Mouse (Mus musculus) C2C12 (cell line): ENCODE results near the gene Higd1c. TPM values are rescaled to one million over a fixed set of nuclear protein-coding genes. Genes with fewer than 3 reads are reported as not detected.

ENCODE experiments used
- H3K27me3 ChIP-seq: one replicate; pipeline ENCODE4 v1.6.1; 2011; ENCODE audit not compliant: control insufficient read depth, insufficient read depth, insufficient read length
- H3K36me3 ChIP-seq: one replicate; pipeline ENCODE4 v1.6.1; 2011; ENCODE audit not compliant: control insufficient read depth, insufficient read depth
- H3K4me3 ChIP-seq: one replicate; pipeline ENCODE4 v1.5.1; 2011; ENCODE audit warnings: mild to moderate bottlenecking, control low read depth; ENCODE audit not compliant: poor library complexity, insufficient read depth, severe bottlenecking
- H3K79me2 ChIP-seq: one replicate; pipeline ENCODE4 v1.6.1; 2011; ENCODE audit not compliant: control insufficient read depth, insufficient read depth
- H3K79me3 ChIP-seq: one replicate; pipeline ENCODE4 v1.6.1; 2011; ENCODE audit warnings: low read depth, control low read depth
- H3ac ChIP-seq: one replicate; pipeline ENCODE3; 2011; ENCODE audit warnings: low read depth; ENCODE audit not compliant: control insufficient read depth, insufficient read length
- CEBPB ChIP-seq: IDR thresholded peaks from one replicate; pipeline ENCODE4 v1.6.1; 2011; ENCODE audit warnings: low read depth, mild to moderate bottlenecking, control low read depth, moderate library complexity
- CTCF ChIP-seq: IDR thresholded peaks from one replicate; pipeline ENCODE4 v1.5.1; 2011; ENCODE audit not compliant: control insufficient read depth, insufficient read depth, insufficient read length
- FOSL1 ChIP-seq: IDR thresholded peaks from one replicate; pipeline ENCODE4 v1.8.0; 2011; ENCODE audit warnings: mild to moderate bottlenecking, low read length; ENCODE audit not compliant: poor library complexity, insufficient read depth, severe bottlenecking
- MAX ChIP-seq: IDR thresholded peaks from one replicate; pipeline ENCODE4 v1.6.1; 2011; ENCODE audit warnings: mild to moderate bottlenecking, control low read depth
- MYOD1 ChIP-seq: IDR thresholded peaks from one replicate; pipeline ENCODE4 v1.6.1; 2011; ENCODE audit warnings: low read depth; ENCODE audit not compliant: control insufficient read depth, insufficient read length
- MYOG ChIP-seq: IDR thresholded peaks from one replicate; pipeline ENCODE4 v1.6.1; 2011; ENCODE audit not compliant: control insufficient read depth, insufficient read length; ENCODE audit errors: extremely low read depth
- USF1 ChIP-seq: IDR thresholded peaks from one replicate; pipeline ENCODE4 v1.6.1; 2011; ENCODE audit warnings: low read depth, mild to moderate bottlenecking, control low read depth, moderate library complexity
- polyA plus RNA-seq: library from polyadenylated mRNA; unstranded; fragments of >200 nt; fragmentation: generic; extraction: Trizol; gene quantifications from one replicate; pipeline ENCODE4 v1.2.1, GENCODE M21; 2012; ENCODE audit warnings: missing spikeins

Gene Higd1c
- polyA plus RNA-seq, 1 experiment: not detected

DNA sequence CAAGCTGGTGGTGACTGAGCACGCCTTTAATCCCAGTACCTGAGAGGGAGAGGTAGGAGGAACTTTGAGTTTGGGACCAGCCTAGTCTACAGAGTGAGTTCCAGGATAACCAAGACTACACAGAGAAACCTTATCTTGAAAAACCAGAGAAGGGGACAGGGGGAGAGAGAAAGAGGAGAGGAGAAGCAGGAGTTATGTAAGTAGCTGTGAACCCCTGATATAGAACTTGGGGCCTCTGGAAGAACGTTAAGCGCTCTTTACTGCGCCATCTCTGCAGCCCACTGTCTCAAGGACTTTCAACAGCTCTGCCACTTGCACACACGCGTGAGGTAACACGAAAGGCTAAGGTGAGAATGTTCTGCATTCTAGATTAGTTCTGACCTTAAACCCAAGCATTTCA lies 27.3 kb downstream of the Higd1c start:
- TF ChIP-seq MYOD1: no peak
- no peak for TF ChIP-seq USF1
- TF ChIP-seq MYOG: no peak
- no peak for TF ChIP-seq FOSL1
- TF ChIP-seq CTCF: no peak
- TF ChIP-seq MAX: no peak
- no peak for TF ChIP-seq CEBPB
- no peak overlapping the region for H3ac ChIP-seq

DNA sequence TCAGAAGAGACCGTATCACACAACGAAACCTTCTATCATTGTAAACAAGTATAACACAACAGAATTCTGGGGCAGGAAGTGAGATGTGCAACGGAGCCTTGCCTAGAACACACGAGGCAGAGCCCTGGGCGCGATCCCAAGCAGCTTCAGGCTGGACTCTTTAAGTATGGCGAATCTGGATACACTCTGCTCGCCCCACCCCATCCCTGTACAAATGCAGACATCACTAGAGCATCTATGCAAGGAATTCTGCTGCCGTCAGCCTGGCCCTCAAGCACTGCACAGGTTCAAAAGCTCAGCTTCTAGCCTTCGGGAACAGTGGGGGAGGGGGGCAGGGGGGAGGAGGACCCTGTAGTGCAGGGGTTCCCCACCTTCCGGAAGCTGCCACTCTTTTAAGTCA lies 28.7 kb downstream of the Higd1c start:
- Histone ChIP-seq H3K36me3 (peaks cover 35% of the 10 kb centered on the region), H3ac (no peak overlapping the region), H3K79me3 (no peaks in the 10 kb centered on the region), H3K27me3 (no peaks in the 10 kb centered on the region), H3K4me3 (no peak overlapping the region), H3K79me2 (no peaks in the 10 kb centered on the region)
- TF ChIP-seq CTCF (no peak), CEBPB (no peak), MAX (no peak), USF1 (no peak), MYOG (no peak), MYOD1 (no peak), FOSL1 (no peak)

More for the DNA sequence above, 27.3 kb downstream of the Higd1c start:
- Histone ChIP-seq H3K36me3 (peaks cover 24% of the 10 kb centered on the region), H3K4me3 (no peak overlapping the region), H3K79me3 (no peaks in the 10 kb centered on the region), H3K79me2 (no peaks in the 10 kb centered on the region), H3K27me3 (no peaks in the 10 kb centered on the region)

DNA sequence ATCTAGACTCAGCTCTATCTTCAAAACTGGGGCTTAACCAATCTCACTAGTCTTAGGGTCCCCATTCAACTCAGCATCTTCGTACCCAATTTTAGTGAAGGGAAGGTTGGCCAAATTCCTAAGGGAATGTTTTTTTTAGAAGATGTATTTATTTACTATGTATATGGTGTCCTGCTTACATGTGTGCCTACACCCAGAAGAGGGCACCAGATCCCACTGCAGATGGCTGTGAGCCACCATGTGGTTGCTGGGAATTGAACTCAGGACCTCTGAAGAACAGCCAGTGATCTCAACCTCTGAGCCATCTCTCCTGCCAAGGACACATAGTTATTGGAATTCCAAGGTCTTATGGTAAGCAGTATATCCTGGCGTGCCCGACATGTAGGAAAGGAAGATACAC lies 31.2 kb downstream of the Higd1c start:
- no peaks in the 10 kb centered on the region for H3K79me3 ChIP-seq
- H3K36me3 ChIP-seq: peaks cover 61% of the 10 kb centered on the region
- no peaks in the 10 kb centered on the region for H3K79me2 ChIP-seq
- H3K4me3 ChIP-seq: no peak overlapping the region
- TF ChIP-seq CEBPB: no peak
- TF ChIP-seq MAX: no peak
- TF ChIP-seq CTCF: no peak
- no peak for TF ChIP-seq MYOG
- TF ChIP-seq USF1: no peak
- TF ChIP-seq MYOD1: no peak
- TF ChIP-seq FOSL1: no peak
- H3K27me3 ChIP-seq: no peaks in the 10 kb centered on the region
- H3ac ChIP-seq: no peak overlapping the region

DNA sequence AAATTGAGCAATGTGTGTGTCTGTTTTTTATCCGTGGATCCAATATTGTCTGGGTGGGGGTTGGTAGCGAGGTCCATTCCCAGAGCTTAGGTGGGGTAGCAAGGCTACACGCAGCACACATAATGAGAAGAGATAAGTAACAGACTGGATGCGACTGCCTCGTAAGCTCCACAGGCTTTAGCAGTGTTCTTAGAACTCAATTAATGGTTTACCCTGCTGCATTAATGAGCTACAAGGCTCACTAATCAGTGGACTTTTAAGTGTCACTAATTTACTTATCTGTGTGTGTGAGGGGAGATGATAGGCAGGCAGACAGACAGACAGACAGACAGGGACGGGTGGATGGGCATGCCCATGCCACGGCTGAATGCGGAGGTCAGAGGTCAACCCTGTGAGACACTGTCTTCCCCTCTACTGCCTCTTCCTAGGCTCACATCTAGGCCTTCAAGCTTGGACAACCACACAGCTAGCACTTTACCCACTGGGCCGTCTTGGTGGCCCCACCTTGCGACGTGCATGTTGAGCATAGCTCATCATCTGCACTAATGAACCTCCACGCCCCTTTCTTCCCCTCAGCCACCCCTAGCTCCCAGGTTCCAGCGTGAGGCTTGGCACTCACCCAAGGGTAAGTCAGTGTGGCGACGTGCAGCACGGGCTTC lies 36.4 kb downstream of the Higd1c start:
- no peak for TF ChIP-seq FOSL1
- no peak for TF ChIP-seq USF1
- no peak for TF ChIP-seq MAX
- no peak for TF ChIP-seq MYOG
- TF ChIP-seq CEBPB: no peak
- TF ChIP-seq CTCF: no peak
- no peak for TF ChIP-seq MYOD1
- Histone ChIP-seq H3K79me3 (no peaks in the 10 kb centered on the region), H3ac (no peak overlapping the region), H3K4me3 (no peak overlapping the region), H3K36me3 (peaks cover 88% of the 10 kb centered on the region), H3K79me2 (no peaks in the 10 kb centered on the region), H3K27me3 (no peaks in the 10 kb centered on the region)

DNA sequence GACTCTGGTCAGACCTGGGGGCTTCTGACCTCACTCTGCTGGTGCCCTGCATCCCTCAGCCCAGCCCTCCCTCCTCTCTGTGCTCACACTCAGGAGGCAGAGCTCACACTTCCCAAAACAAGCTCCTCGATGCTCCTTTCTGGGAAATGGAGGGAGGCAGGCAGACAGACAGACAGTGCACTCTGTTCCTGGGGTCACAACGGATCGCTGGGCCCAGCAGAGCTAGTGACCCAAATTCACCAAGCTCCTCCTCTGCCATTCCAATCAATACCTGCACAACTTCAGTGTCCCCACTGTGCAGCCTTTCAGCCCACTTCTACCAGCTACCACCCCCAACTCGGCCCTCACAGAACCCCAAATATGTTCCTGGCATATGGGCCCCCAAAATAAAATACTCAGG lies 37.5 kb downstream of the Higd1c start:
- H3ac ChIP-seq: no peak overlapping the region
- H3K27me3 ChIP-seq: no peaks in the 10 kb centered on the region
- H3K79me3 ChIP-seq: no peaks in the 10 kb centered on the region
- H3K79me2 ChIP-seq: no peaks in the 10 kb centered on the region
- no peak overlapping the region for H3K4me3 ChIP-seq
- peaks cover 91% of the 10 kb centered on the region for H3K36me3 ChIP-seq
- TF ChIP-seq CEBPB: no peak
- no peak for TF ChIP-seq USF1
- no peak for TF ChIP-seq MAX
- TF ChIP-seq FOSL1: no peak
- TF ChIP-seq MYOG: no peak
- TF ChIP-seq CTCF: no peak
- no peak for TF ChIP-seq MYOD1

DNA sequence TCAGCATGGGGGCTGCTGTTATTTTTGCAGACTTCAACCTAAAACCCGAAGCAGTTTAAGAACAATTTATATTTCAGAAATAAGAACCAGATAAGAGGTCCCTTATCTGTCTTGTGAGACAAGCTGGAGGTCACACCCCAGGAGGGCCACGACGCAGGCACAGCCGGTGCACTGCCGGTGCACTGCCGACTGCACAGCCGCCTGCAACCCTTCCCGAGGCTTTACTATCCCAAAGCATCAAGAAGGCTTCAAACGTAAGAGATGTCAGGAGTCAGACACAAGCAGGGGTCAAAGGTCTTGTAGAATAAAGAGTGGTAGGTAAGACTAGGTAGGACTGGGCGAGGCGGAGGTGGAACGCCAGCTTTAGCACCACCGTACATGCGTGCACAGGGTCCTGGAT lies 38.0 kb downstream of the Higd1c start:
- Histone ChIP-seq H3K36me3 (peaks cover 86% of the 10 kb centered on the region), H3ac (no peak overlapping the region), H3K79me3 (no peaks in the 10 kb centered on the region), H3K27me3 (no peaks in the 10 kb centered on the region), H3K4me3 (no peak overlapping the region), H3K79me2 (no peaks in the 10 kb centered on the region)
- TF ChIP-seq MAX (no peak), CEBPB (no peak), MYOD1 (no peak), USF1 (no peak), FOSL1 (no peak), MYOG (no peak), CTCF (no peak)
